Mouse (Mus musculus) heart, adult 2 months (tissue): Measurements from ENCODE around the gene Plxna4. TPM values are rescaled to one million over a fixed set of nuclear protein-coding genes. Genes with fewer than 3 reads are reported as not detected.

Experiments used
- DNase-seq, 2 experiments: peaks; one replicate each; pipeline ENCODE4 v3.0.0; 2021
- H3K27ac ChIP-seq: fragments of 200-600 bp; 2 replicates; pipeline ENCODE4 v1.8.1; 2022
- H3K27me3 ChIP-seq: fragments of 200-500 bp; 2 replicates; pipeline ENCODE4 v1.6.1; 2012; ENCODE audit warnings: mild to moderate bottlenecking, low read length, inconsistent platforms, mixed read lengths; ENCODE audit not compliant: control insufficient read depth, insufficient read depth
- H3K36me3 ChIP-seq: fragments of 200-500 bp; 2 replicates; pipeline ENCODE4 v1.6.1; 2012; ENCODE audit warnings: low read length, inconsistent platforms; ENCODE audit not compliant: control insufficient read depth, insufficient read depth
- H3K4me1 ChIP-seq: fragments of 200-500 bp; 2 replicates; pipeline ENCODE4 v1.6.1; 2011; ENCODE audit warnings: low read length; ENCODE audit not compliant: control insufficient read depth, insufficient read depth
- H3K4me3 ChIP-seq: fragments of 200-600 bp; 2 replicates; pipeline ENCODE4 v1.8.1; 2022
- H3K79me2 ChIP-seq: fragments of 200-500 bp; replicated peaks from 2 replicates; pipeline ENCODE4 v1.6.1; 2012; ENCODE audit warnings: mild to moderate bottlenecking, inconsistent platforms, low read length, moderate library complexity, mixed read lengths; ENCODE audit not compliant: control insufficient read depth, insufficient read depth
- H3K9ac ChIP-seq: fragments of 200-500 bp; 2 replicates; pipeline ENCODE4 v1.6.1; 2012; ENCODE audit warnings: low read depth, mild to moderate bottlenecking, control low read depth, inconsistent platforms, low read length, mixed read lengths
- CTCF ChIP-seq: fragments of 200-600 bp; IDR thresholded peaks from 2 replicates; pipeline ENCODE4 v1.8.1; 2022; ENCODE audit warnings: antibody characterized with exemption, mild to moderate bottlenecking, moderate library complexity
- EP300 ChIP-seq: fragments of 200-500 bp; IDR thresholded peaks from 2 replicates; pipeline ENCODE4 v1.6.1; 2011; ENCODE audit warnings: low read depth, low read length, control low read depth; ENCODE audit not compliant: insufficient read depth
- POLR2A ChIP-seq: fragments of 200-500 bp; IDR thresholded peaks from 2 replicates; pipeline ENCODE4 v1.6.1; 2011; ENCODE audit warnings: mild to moderate bottlenecking, low read depth, low read length, control low read depth; ENCODE audit not compliant: insufficient read depth
- WGBS: fragments of 180-500 bp; shearing (Covaris S2); methylation state at CpG from one replicate; pipeline ENCODE4 v1.1.7; 2018; 5-methylcytosine and 5-hydroxymethylcytosine counted together
- intact Hi-C: fragments of 180-260 bp; cut with DNase I; formaldehyde crosslinking; loops from one replicate; pipeline ENCODE4 v1.15.1; 2025
- polyA plus RNA-seq: library from polyadenylated mRNA; depleted of rRNA; stranded (reverse); fragments of >200 nt; gene quantifications from 2 replicates; pipeline ENCODE4 v1.2.3, GENCODE M21; 2012
- total RNA-seq, 2 experiments: library from RNA; stranded (reverse); gene quantifications; 2 replicates each; pipeline ENCODE4 v1.2.3; 2021

Gene Plxna4
- total and polyA plus RNA-seq, 3 experiments = 3.7 to 14.1 (median 11.7) TPM

DNA sequence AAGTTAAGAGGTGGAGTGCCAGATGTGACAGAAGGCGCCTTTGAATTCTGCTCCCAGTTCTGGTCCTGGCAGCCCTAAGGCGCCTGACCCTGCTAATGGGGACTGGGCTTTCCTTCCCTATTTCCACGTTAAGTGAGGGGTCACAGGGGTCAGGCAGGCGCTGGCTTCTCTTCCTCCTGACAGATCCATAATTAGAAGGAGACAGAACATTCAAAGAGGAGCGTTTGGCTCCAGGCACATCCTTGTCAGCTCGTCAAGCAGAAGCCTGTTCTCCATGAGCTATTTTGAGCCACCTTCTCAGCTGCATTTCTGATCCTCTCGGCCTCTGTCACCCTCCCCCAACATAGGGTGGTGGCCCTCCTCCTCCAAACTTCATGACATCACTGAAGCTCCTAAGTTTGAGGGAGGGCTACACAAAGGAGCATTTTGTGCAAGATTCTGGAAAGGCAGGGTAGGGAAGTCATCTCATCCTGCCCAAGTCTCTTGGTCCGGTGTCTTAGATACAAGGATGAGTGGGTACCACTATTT is 249.5 kb downstream of the Plxna4 start:
- no peak overlapping the region for H3K4me3 ChIP-seq
- no peaks in the 10 kb centered on the region; the same call in 1 of the 2 replicates for H3K36me3 ChIP-seq
- 30% methylated on average over 8 of the region's 8 CpGs for WGBS
- peak overlapping the region; percentile 45 for H3K27ac ChIP-seq
- H3K27me3 ChIP-seq = no peaks in the 10 kb centered on the region
- no peak for DNase-seq
- H3K9ac ChIP-seq = no peak overlapping the region
- H3K79me2 ChIP-seq = no peaks in the 10 kb centered on the region
- intact Hi-C loops = no loop called here
- TF ChIP-seq EP300 (no peak), POLR2A (no peak), CTCF (no peak)
- H3K4me1 ChIP-seq = no peaks in the 10 kb centered on the region; the same call in 1 of the 2 replicates

DNA sequence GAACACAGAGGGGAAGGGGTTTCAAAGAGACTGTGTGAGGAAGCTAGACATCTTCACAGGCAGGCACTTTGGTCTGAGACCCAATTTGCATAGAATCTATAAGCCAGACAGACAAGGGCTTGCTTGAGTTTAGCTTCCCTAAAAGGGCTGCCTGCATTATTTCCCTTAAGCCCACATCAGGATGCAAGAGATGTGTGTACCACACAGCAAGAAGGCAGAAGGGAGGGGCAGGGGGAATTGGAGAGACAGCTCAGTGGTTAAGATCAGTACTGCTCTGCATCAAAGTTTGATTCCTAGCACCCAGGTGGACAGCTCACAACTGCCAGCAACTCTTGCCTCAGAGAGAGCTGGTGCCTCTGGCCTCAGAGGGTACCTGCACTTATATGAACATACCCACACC is 256.7 kb downstream of the Plxna4 start:
- peaks cover 4% of the 10 kb centered on the region for H3K4me1 ChIP-seq
- intact Hi-C loops = no loop called here
- H3K27ac ChIP-seq = no peak overlapping the region
- no peak overlapping the region for H3K9ac ChIP-seq
- no peaks in the 10 kb centered on the region for H3K36me3 ChIP-seq
- no peak overlapping the region for H3K4me3 ChIP-seq
- TF ChIP-seq EP300 (no peak), CTCF (no peak), POLR2A (no peak)
- DNase-seq = no peak
- H3K27me3 ChIP-seq = no peaks in the 10 kb centered on the region
- H3K79me2 ChIP-seq = no peaks in the 10 kb centered on the region

DNA sequence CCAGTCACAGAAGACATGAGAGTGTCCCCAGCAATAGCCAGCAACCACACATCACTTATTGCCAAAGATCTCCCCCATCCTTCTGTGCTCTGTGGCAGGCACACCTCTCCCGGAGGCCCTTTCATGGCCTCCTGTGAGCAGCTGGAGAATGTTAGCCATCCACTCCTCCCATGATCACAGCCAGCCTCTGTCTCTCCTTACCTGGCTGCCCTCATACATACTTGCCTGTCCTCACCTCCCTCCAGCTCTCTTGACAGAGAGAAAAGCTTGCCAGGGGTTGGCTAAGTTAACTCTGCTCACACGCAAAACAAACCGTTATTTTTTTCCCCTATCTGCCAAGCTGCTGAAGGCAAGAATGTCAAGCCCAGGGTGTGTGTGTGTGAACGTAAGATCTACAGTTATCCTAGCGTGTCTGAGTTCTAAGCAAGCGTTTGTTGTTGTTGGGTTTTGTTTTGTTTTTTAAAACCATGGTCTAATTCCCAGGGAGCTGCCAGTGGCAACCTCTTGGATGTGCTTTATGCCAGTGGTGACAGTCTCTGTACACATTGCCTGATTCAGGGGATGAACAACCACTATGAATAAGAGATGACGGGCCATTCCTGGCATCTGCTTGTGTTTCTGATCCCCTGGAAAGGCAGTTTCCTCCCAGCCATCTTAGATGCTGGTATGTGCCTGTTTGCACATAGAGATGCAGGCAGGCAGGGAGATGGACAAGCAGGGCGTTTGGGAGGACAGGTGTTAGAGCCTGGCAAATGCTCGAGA is 257.8 kb downstream of the Plxna4 start:
- TF ChIP-seq EP300 (no peak), POLR2A (no peak), CTCF (no peak)
- H3K4me3 ChIP-seq = no peak overlapping the region
- no peak overlapping the region for H3K9ac ChIP-seq
- DNase-seq = no peak
- H3K79me2 ChIP-seq = no peaks in the 10 kb centered on the region
- H3K27ac ChIP-seq = no peak overlapping the region
- H3K4me1 ChIP-seq = peaks cover 4% of the 10 kb centered on the region
- no peaks in the 10 kb centered on the region for H3K27me3 ChIP-seq
- WGBS = 62% methylated on average over 9 of the region's 9 CpGs
- intact Hi-C loops = no loop called here
- no peaks in the 10 kb centered on the region for H3K36me3 ChIP-seq

DNA sequence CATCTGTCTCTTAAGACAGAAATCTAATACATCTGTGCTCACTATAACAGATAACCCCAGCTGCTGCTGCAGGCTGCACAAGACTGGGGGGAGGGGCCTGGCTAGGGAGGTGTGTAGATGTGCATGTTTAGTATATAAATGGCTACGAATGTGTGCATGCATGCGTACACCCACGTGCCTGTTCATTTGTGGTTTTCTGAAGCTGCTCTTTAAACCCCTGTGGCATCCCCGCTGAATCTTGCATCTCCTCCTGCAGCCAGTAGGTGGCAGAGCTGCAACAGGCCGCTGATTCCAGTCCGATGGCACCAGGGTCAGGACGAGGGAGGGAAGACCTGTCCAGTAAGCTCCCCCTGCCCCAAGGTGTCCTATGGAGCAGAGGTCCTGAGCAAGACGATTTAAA is 260.0 kb downstream of the Plxna4 start:
- Histone ChIP-seq H3K4me3 (no peak overlapping the region), H3K4me1 (peaks cover 4% of the 10 kb centered on the region), H3K79me2 (no peaks in the 10 kb centered on the region), H3K27ac (no peak overlapping the region), H3K9ac (no peak overlapping the region), H3K27me3 (no peaks in the 10 kb centered on the region), H3K36me3 (no peaks in the 10 kb centered on the region)
- peak; percentile 92 for TF ChIP-seq EP300
- TF ChIP-seq POLR2A = no peak
- peak; percentile 100 for TF ChIP-seq CTCF
- peak; percentile 75 to 83 for DNase-seq
- 2% methylated on average over 8 of the region's 8 CpGs for WGBS
- intact Hi-C loops = loop anchor here (1.0 to 2.0 kb wide), 3 partner anchors 69 to 263 kb away; no protein-coding TSS in a partner anchor

DNA sequence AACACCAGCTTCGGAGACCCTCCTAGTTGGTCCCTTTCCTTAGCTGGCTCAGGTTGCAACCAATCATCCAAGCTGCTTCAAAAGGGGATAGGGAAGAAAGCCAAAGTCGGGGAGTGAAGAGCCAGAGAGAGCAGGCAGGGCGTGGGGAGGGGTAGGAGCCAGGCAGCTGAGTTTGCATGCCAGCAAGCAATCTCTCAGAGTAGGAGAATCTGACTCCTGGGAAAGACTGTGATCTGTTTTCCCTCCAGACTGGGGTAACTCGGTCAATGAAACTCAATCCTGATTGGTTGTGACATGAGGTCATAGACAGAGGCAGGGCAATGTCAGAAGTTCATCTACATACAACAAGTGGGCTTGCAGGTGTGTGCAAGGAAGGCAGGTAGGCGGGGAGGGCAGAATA is 260.8 kb downstream of the Plxna4 start:
- peaks cover 4% of the 10 kb centered on the region for H3K4me1 ChIP-seq
- H3K79me2 ChIP-seq = no peaks in the 10 kb centered on the region
- H3K9ac ChIP-seq = no peak overlapping the region
- intact Hi-C loops = no loop called here
- TF ChIP-seq POLR2A (no peak), EP300 (no peak), CTCF (no peak)
- H3K4me3 ChIP-seq = no peak overlapping the region
- 50% methylated on average over 5 of the region's 5 CpGs for WGBS
- H3K36me3 ChIP-seq = no peaks in the 10 kb centered on the region
- no peak for DNase-seq
- H3K27ac ChIP-seq = no peak overlapping the region
- H3K27me3 ChIP-seq = no peaks in the 10 kb centered on the region

DNA sequence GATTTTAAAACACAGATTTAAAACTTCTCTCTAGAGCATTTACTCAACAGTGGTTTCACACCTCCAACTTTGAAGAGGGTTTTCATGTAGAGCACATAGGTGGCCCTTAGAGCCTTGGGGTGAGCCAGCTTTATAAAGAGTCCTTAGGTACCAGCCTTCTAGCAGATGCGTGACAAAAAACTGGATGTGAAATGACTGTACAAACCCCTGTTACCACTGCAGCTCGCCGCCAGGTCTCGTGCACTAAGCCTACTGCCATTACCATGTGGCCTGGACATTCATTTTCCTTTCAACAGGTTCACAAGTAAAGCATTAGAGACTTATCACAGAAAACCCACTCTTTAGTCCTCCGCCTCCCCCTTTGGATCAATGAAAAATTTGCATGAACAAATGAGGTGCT is 261.6 kb downstream of the Plxna4 start:
- no peaks in the 10 kb centered on the region for H3K27me3 ChIP-seq
- H3K36me3 ChIP-seq = no peaks in the 10 kb centered on the region
- H3K4me3 ChIP-seq = no peak overlapping the region
- no peaks in the 10 kb centered on the region for H3K79me2 ChIP-seq
- DNase-seq = no peak
- no peak overlapping the region for H3K27ac ChIP-seq
- H3K9ac ChIP-seq = no peak overlapping the region
- peaks cover 4% of the 10 kb centered on the region for H3K4me1 ChIP-seq
- TF ChIP-seq POLR2A (no peak), EP300 (no peak), CTCF (no peak)
- intact Hi-C loops = no loop called here
- 96% methylated on average over 5 of the region's 5 CpGs for WGBS
